Mouse (Mus musculus) thymus, adult 2 months (tissue): ENCODE data around the gene Vmn1r66. TPM values are rescaled to one million over a fixed set of nuclear protein-coding genes. Genes with fewer than 3 reads are reported as not detected.
"Not testable (repeated sequence)": the region's sequence is repeated elsewhere in the genome, so short reads cannot be mapped to it uniquely, and the experiment has no call there.

Experiments used
- DNase-seq: peaks from one replicate; pipeline ENCODE4 v3.0.0; 2021
- H3K27ac ChIP-seq: fragments of 200-500 bp; 2 replicates; pipeline ENCODE4 v1.5.1; 2012; ENCODE audit warnings: low read length, control low read depth; ENCODE audit not compliant: control insufficient read depth, insufficient read depth
- H3K27me3 ChIP-seq: fragments of 200-500 bp; 2 replicates; pipeline ENCODE4 v1.6.1; 2012; ENCODE audit warnings: mild to moderate bottlenecking, low read length, moderate library complexity, mixed read lengths; ENCODE audit not compliant: control insufficient read depth, insufficient read depth
- H3K36me3 ChIP-seq: fragments of 200-500 bp; 2 replicates; pipeline ENCODE4 v1.6.1; 2012; ENCODE audit warnings: mild to moderate bottlenecking, low read length, moderate library complexity; ENCODE audit not compliant: control insufficient read depth, insufficient read depth
- H3K4me1 ChIP-seq: fragments of 200-500 bp; replicated peaks from 2 replicates; pipeline ENCODE4 v1.6.1; 2012; ENCODE audit warnings: low read length; ENCODE audit not compliant: control insufficient read depth, insufficient read depth
- H3K4me3 ChIP-seq: fragments of 200-500 bp; 2 replicates; pipeline ENCODE4 v1.5.1; 2012; ENCODE audit warnings: mild to moderate bottlenecking, low read length, control low read depth, moderate library complexity; ENCODE audit not compliant: control insufficient read depth, insufficient read depth
- CTCF ChIP-seq: fragments of 200-500 bp; IDR thresholded peaks from 2 replicates; pipeline ENCODE4 v1.5.1; 2012; ENCODE audit warnings: mild to moderate bottlenecking, control low read depth, low read length, moderate library complexity, borderline replicate concordance; ENCODE audit not compliant: control insufficient read depth, poor library complexity, insufficient read depth; ENCODE audit errors: extremely low read depth
- POLR2A ChIP-seq: fragments of 200-500 bp; IDR thresholded peaks from 2 replicates; pipeline ENCODE4 v1.6.1; 2012; ENCODE audit warnings: mild to moderate bottlenecking, low read length, control low read depth, moderate library complexity; ENCODE audit not compliant: control insufficient read depth, poor library complexity, insufficient read depth; ENCODE audit errors: extremely low read depth
- WGBS: fragments of 180-500 bp; shearing (Covaris S2); methylation state at CpG from one replicate; pipeline ENCODE4 v1.1.7; 2018; 5-methylcytosine and 5-hydroxymethylcytosine counted together
- polyA plus RNA-seq: library from polyadenylated mRNA; depleted of rRNA; stranded (reverse); fragments of >200 nt; gene quantifications from 2 replicates; pipeline ENCODE4 v1.2.3, GENCODE M21; 2012; rRNA removed

Vmn1r66 gene
- polyA plus RNA-seq = not detected in 2 replicates

GRCm38 (mm10) chr7:10277906-10278305, at the start of gene Vmn1r66:
Gene Vmn1r66 (minus strand): TSS chr7:10278006.
- H3K27me3 ChIP-seq = no peaks in the 10 kb centered on the region
- H3K4me3 ChIP-seq = no peak within 1 kb of the TSS
- no peaks in the 10 kb centered on the region for H3K4me1 ChIP-seq
- TF ChIP-seq CTCF (no peak), POLR2A (no peak)
- DNase-seq = no peak
- H3K36me3 ChIP-seq = no peaks in the 10 kb centered on the region
- H3K27ac ChIP-seq = no peak within 1 kb of the TSS

DNA sequence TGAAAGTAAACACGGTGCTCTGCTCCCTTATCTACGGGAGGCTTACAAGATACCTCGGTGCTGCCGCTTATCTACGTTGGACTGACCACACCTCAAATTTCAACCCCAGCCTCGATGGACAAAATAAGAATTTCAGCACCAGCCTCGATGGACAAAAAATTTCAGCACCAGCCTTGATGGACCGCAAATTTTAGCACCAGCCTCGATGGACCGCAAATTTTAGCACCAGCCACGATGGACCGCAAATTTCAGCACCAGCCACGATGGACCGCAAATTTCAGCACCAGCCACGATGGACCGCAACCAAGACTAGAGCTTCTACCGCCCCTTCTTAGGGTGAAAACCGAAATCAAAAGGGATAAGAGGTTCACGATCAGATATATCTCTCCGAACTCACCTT, 47.7 kb upstream of the Vmn1r66 start:
- DNase-seq, H3K4me1 ChIP-seq, H3K36me3 ChIP-seq, H3K4me3 ChIP-seq, H3K27me3 ChIP-seq, H3K27ac ChIP-seq: not testable (repeated sequence)
- WGBS = 77% methylated on average over 19 of the region's 20 CpGs

DNA sequence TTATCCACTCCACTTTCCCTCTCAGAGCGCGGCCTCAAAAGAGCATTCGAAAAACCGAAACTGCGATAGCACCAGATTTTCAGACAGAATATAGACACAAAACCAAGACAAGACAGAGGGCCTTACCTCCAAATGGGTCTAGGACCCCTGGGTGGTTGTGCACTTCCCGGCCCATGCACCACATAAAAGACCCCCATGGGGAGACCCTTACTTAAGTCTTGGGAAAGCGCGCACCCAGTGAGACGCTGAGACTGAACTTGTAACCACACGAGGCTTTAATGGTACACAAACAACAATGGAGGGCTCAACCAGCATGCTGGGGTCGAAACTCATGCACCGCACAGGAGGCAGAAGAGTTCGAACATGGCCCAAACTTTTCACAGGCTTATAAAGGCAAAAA, 25.7 kb downstream of the Vmn1r66 start:
- Histone ChIP-seq H3K4me1 (no peaks in the 10 kb centered on the region), H3K36me3 (no peaks in the 10 kb centered on the region), H3K27ac (no peak overlapping the region), H3K27me3 (no peaks in the 10 kb centered on the region), H3K4me3 (no peak overlapping the region)
- TF ChIP-seq POLR2A = no peak
- no peak for TF ChIP-seq CTCF
- no peak for DNase-seq
- WGBS = 94% methylated on average over 13 of the region's 13 CpGs

GRCm38 (mm10) chr7:10249146-10249545, 28.7 kb downstream of the Vmn1r66 start:
- H3K4me1 ChIP-seq = no peaks in the 10 kb centered on the region
- H3K4me3 ChIP-seq = no peak overlapping the region
- no peak for DNase-seq
- no peaks in the 10 kb centered on the region for H3K36me3 ChIP-seq
- TF ChIP-seq POLR2A = no peak
- TF ChIP-seq CTCF = no peak
- no peaks in the 10 kb centered on the region for H3K27me3 ChIP-seq
- 84% methylated on average over 5 of the region's 5 CpGs for WGBS
- H3K27ac ChIP-seq = no peak overlapping the region

Other genes starting within 250 kb of the Vmn1r66 start
- gene Vmn2r50, start 224.7 kb downstream of the Vmn1r66 start, polyA plus RNA-seq = not detected in 2 replicates
- not detected in 2 replicates for gene Vmn2r51, start 172.3 kb downstream of the Vmn1r66 start, polyA plus RNA-seq
- gene Vmn2r52, start 101.4 kb downstream of the Vmn1r66 start, polyA plus RNA-seq = not detected in 2 replicates
- not detected in 2 replicates for gene Vmn1r67, start 165.3 kb upstream of the Vmn1r66 start, polyA plus RNA-seq
- 1.4 and 1.5 TPM in 2 replicates for gene Zik1, start 217.4 kb upstream of the Vmn1r66 start, polyA plus RNA-seq